Mouse (Mus musculus): ENCODE measurements around the gene A230050P20Rik. TPM values are rescaled to one million over a fixed set of nuclear protein-coding genes. Genes with fewer than 3 reads are reported as not detected.
A peak's percentile ranks its signal among the peaks of the same experiment; 100 is the strongest.

Gene A230050P20Rik
- polyA plus RNA-seq, 2 experiments = 4.5 to 25.4 TPM

DNA sequence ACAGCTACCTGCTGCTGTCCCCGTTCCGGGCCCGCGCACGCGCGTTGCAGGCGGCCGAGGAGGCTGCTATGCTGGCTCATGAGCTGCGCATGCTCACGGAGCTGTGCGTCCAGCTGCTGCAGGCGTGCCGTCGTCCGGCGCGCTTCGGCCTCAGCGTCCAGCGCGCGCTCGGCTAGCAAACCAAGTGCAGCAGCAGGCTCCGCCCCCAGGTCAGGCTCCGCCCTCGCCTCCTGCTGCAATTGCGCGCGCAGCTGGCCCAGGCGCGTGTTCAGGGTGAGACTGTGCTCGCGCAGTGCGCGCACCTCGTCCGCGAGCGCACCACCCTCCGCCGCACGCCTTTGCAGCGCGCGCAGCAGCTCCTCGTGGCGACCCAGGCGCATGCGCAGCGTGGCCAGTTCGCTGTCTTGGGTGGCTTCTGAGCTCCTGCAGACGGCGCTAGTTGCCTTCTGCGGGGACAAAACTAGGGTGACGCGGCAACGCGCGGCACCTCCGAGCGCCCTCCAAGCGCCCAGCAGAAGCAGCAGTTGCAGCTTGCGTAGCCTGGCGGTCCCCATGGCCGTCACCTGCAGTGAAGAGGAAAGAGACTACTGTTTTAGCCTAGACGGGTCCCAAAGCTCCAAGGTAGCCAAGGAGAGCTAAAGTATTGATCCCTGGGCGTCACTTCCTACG, 9.7 kb downstream of the A230050P20Rik start:
- Histone ChIP-seq H3K27me3 (ENCODE audit: control insufficient read depth, insufficient read depth, low read length) (no peaks in the 10 kb centered on the region), H3K27ac (replicated peaks; ENCODE audit: low read depth, low read length) (peak overlapping the region; percentile 88), H3K4me3 (replicated peaks; ENCODE audit: low read length) (peak overlapping the region; percentile 45), H3K36me3 (ENCODE audit: control insufficient read depth, insufficient read depth, low read length) (no peaks in the 10 kb centered on the region), H3K4me1 (ENCODE audit: control insufficient read depth, insufficient read depth, low read length) (no peaks in the 10 kb centered on the region), H3K4me2 (replicated peaks; ENCODE audit: low read depth, low read length, severe bottlenecking) (peak overlapping the region; percentile 84), H3K9ac (ENCODE audit: low read depth, low read length, severe bottlenecking) (peak overlapping the region; percentile 64), H3K9me3 (ENCODE audit: control insufficient read depth, low read length) (no peaks in the 10 kb centered on the region)
- TF ChIP-seq POLR2A (IDR thresholded peaks at IDR 0.05; ENCODE audit: borderline replicate concordance, extremely low read depth, insufficient read depth, insufficient read length) = peak; percentile 98
- WGBS = 2% methylated on average over 58 of the region's 69 CpGs
- DNase-seq (ENCODE audit: low spot score) = peak; percentile 98
- ATAC-seq (ENCODE audit: low FRiP score, low read depth) = peak; percentile 95

DNA sequence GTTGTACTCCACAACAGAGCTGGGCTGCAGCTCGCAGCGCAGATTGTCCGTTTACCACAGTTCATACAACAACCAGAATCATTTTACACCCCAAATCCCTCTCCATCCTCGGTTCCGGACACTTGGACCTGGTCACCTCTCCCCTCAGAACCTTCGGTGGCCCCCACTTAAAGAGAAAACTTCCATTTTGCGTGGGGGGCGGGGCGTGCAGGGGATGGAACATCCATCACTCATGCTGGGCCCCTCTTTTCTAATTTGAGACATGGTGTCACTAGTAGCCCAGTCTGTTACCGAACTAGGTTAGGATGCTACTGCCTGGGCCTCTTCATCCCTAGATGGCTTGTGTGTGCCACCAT, 10.2 kb downstream of the A230050P20Rik start:
- no peaks in the 10 kb centered on the region for H3K9me3 ChIP-seq (ENCODE audit: control insufficient read depth, low read length)
- peak overlapping the region; percentile 88 for H3K27ac ChIP-seq (replicated peaks; ENCODE audit: low read depth, low read length)
- peak overlapping the region; percentile 64 for H3K9ac ChIP-seq (ENCODE audit: low read depth, low read length, severe bottlenecking)
- H3K4me3 ChIP-seq (replicated peaks; ENCODE audit: low read length) = peak overlapping the region; percentile 45
- no peaks in the 10 kb centered on the region for H3K27me3 ChIP-seq (ENCODE audit: control insufficient read depth, insufficient read depth, low read length)
- no peaks in the 10 kb centered on the region for H3K36me3 ChIP-seq (ENCODE audit: control insufficient read depth, insufficient read depth, low read length)
- DNase-seq (ENCODE audit: low spot score) (no peak), ATAC-seq (ENCODE audit: low FRiP score, low read depth) (no peak; the same call in 1 of the 2 replicates)
- WGBS = 23% methylated on average over 10 of the region's 10 CpGs
- H3K4me1 ChIP-seq (ENCODE audit: control insufficient read depth, insufficient read depth, low read length) = no peaks in the 10 kb centered on the region
- peak overlapping the region; percentile 84 for H3K4me2 ChIP-seq (replicated peaks; ENCODE audit: low read depth, low read length, severe bottlenecking)
- no peak for TF ChIP-seq POLR2A (IDR thresholded peaks at IDR 0.05; ENCODE audit: borderline replicate concordance, extremely low read depth, insufficient read depth, insufficient read length)

DNA sequence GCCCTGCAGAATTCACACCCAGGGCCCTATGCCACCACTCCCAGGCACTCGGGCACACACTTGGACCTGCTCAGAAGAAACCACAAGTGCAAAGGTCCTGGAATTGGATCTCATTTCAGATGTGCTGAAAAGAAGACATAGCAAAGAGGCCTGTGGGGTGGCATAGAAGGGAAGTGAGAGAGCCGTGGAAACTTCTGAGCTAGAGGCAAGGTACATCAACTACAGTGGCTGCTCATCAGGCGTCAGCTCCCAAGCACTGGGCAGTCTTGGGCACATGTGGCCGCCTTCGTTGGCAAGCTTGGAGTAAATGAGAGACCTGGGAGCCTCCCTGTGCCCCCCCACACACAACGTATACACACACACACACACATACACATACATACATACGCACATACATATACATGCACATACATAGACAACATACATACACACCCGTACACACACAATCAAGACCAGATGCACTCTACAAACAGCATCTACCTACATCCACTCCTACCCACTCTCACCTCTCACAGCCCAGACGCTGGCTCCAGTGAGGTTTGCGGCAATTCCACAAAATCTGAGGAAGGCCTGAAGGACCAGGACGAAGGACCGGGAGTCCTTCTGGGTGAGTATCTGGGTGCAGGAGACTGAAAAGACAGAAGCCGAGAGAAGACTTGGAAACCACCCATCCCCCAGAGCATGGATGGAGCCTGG, 10.8 kb downstream of the A230050P20Rik start, which contains the start of gene Angptl6:
TSS of gene Angptl6 (minus strand) at position 631 of the 696 bp plus-strand sequence.
- ATAC-seq (ENCODE audit: low FRiP score, low read depth) (no peak), DNase-seq (ENCODE audit: low spot score) (no peak)
- Histone ChIP-seq H3K36me3 (ENCODE audit: control insufficient read depth, insufficient read depth, low read length) (no peaks in the 10 kb centered on the region), H3K4me2 (replicated peaks; ENCODE audit: low read depth, low read length, severe bottlenecking) (peak within 1 kb of the TSS; percentile 84), H3K27ac (replicated peaks; ENCODE audit: low read depth, low read length) (peak within 1 kb of the TSS; percentile 88), H3K27me3 (ENCODE audit: control insufficient read depth, insufficient read depth, low read length) (no peaks in the 10 kb centered on the region), H3K9ac (ENCODE audit: low read depth, low read length, severe bottlenecking) (peak within 1 kb of the TSS; percentile 64), H3K4me1 (ENCODE audit: control insufficient read depth, insufficient read depth, low read length) (no peaks in the 10 kb centered on the region), H3K9me3 (ENCODE audit: control insufficient read depth, low read length) (no peaks in the 10 kb centered on the region), H3K4me3 (replicated peaks; ENCODE audit: low read length) (peak within 1 kb of the TSS; percentile 45)
- TF ChIP-seq POLR2A (IDR thresholded peaks at IDR 0.05; ENCODE audit: borderline replicate concordance, extremely low read depth, insufficient read depth, insufficient read length) = no peak
- 95% methylated on average over 12 of the region's 13 CpGs for WGBS

- no peak for ATAC-seq (ENCODE audit: low FRiP score, low read depth)
- peaks cover 24% of the 10 kb centered on the region for H3K36me3 ChIP-seq (ENCODE audit: control insufficient read depth, insufficient read depth, low read length)
- no peak overlapping the region for H3K27ac ChIP-seq (replicated peaks; ENCODE audit: low read depth, low read length)
- TF ChIP-seq POLR2A (IDR thresholded peaks at IDR 0.05; ENCODE audit: borderline replicate concordance, extremely low read depth, insufficient read depth, insufficient read length) = no peak
- H3K4me3 ChIP-seq (replicated peaks; ENCODE audit: low read length) = no peak overlapping the region
- no peaks in the 10 kb centered on the region for H3K4me1 ChIP-seq (ENCODE audit: control insufficient read depth, insufficient read depth, low read length)
- no peak for DNase-seq (ENCODE audit: low spot score)
- H3K9ac ChIP-seq (ENCODE audit: low read depth, low read length, severe bottlenecking) = no peak overlapping the region
- H3K4me2 ChIP-seq (replicated peaks; ENCODE audit: low read depth, low read length, severe bottlenecking) = no peak overlapping the region
- H3K9me3 ChIP-seq (ENCODE audit: control insufficient read depth, low read length) = no peaks in the 10 kb centered on the region
- no peaks in the 10 kb centered on the region for H3K27me3 ChIP-seq (ENCODE audit: control insufficient read depth, insufficient read depth, low read length)
- WGBS = 96% methylated on average over 2 of the region's 2 CpGs
Observed at GRCm38 (mm10) chr9:20886563-20886962, 18.1 kb downstream of the A230050P20Rik start.

DNA sequence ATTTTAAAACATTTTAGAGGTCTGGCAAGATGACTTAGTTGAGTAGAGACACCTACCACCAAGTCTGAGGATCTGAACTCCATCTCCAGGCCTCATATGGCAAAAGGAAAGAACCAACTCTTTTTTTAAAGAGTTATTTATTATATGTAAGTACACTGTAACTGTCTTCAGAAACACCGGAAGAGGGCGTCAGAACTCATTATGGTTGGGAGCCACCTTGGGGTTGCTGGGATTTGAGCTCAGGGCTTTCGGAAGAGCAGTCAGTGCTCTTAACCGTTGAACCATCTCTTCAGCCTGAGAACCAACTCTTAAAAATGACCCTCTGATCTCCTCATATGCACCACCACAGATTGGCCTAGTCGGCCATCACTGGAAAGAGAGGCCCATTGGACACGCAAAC, 18.7 kb downstream of the A230050P20Rik start:
- WGBS = 92% methylated on average over 6 of the region's 6 CpGs
- H3K4me2 ChIP-seq (replicated peaks; ENCODE audit: low read depth, low read length, severe bottlenecking) = no peak overlapping the region
- no peak overlapping the region; the same call in 1 of the 2 replicates for H3K27ac ChIP-seq (replicated peaks; ENCODE audit: low read depth, low read length)

More for the DNA sequence above, 18.7 kb downstream of the A230050P20Rik start:
- Histone ChIP-seq H3K9me3 (ENCODE audit: control insufficient read depth, low read length) (no peaks in the 10 kb centered on the region), H3K9ac (ENCODE audit: low read depth, low read length, severe bottlenecking) (no peak overlapping the region), H3K4me1 (ENCODE audit: control insufficient read depth, insufficient read depth, low read length) (no peaks in the 10 kb centered on the region), H3K36me3 (ENCODE audit: control insufficient read depth, insufficient read depth, low read length) (peaks cover 30% of the 10 kb centered on the region), H3K4me3 (replicated peaks; ENCODE audit: low read length) (no peak overlapping the region), H3K27me3 (ENCODE audit: control insufficient read depth, insufficient read depth, low read length) (no peaks in the 10 kb centered on the region)
- no peak for ATAC-seq (ENCODE audit: low FRiP score, low read depth)
- DNase-seq (ENCODE audit: low spot score) = no peak
- no peak for TF ChIP-seq POLR2A (IDR thresholded peaks at IDR 0.05; ENCODE audit: borderline replicate concordance, extremely low read depth, insufficient read depth, insufficient read length)

Data from limb, embryonic 14.5 days (tissue).